Mouse (Mus musculus): Measurements from ENCODE around the gene Tmem185b.

DNA sequence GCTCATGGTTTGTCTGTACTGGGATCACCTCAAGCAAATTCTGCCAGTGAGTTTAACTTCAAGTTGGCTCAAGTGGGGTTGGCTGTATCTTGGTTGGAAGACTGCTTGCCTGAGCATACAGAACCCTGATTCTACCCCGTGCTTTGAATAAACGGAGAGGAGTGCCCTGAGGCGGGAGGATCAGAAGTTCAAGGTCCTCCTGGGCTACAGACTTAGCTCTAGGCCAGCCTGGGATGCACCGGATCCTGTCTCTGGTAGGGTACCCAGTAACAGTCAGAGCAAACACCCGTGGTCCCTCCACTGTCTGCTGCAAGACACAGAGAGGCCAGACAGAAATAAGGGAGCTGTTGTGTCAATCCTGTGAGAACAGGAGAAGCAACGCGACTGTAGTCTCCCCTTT is 4.3 kb upstream of the Tmem185b start:
- TF ChIP-seq CTCF (IDR thresholded peaks at IDR 0.05; ENCODE audit: low read depth, low read length) (no peak), GATA1 (IDR thresholded peaks at IDR 0.05; ENCODE audit: borderline replicate concordance, low read length) (no peak), GATA2 (IDR thresholded peaks at IDR 0.05; ENCODE audit: borderline replicate concordance, low read depth, low read length) (no peak), TAL1 (conservative IDR thresholded peaks at IDR 0.05; ENCODE audit: low read depth, low read length) (no peak), POLR2AphosphoS5 (IDR thresholded peaks at IDR 0.05; ENCODE audit: insufficient replicate concordance, low read depth, low read length) (no peak)

All from G1E (cell line).